Mouse (Mus musculus) heart, embryonic 14.5 days (tissue): ENCODE measurements around the gene Gm27029. TPM values are rescaled to one million over a fixed set of nuclear protein-coding genes. Genes with fewer than 3 reads are reported as not detected.
A peak's percentile ranks its signal among the peaks of the same experiment; 100 is the strongest.
"Not testable (repeated sequence)": the region's sequence is repeated elsewhere in the genome, so short reads cannot be mapped to it uniquely, and the experiment has no call there.

Experiments
- ATAC-seq: fragments of 200-750 bp; cut with Nextera tagmentation; 2 replicates; pipeline ENCODE4 v1.8.0; 2017; ENCODE audit warnings: low read depth, moderate TSS enrichment; ENCODE audit not compliant: insufficient number of reproducible peaks, insufficient read depth, low FRiP score
- H3K27ac ChIP-seq, 2 experiments: fragments of 200-500 bp in 1 of 2; fragments of 300-500 bp in 1 of 2; sonication (generic) in 1 of 2; replicated peaks in 1 of 2; 2 replicates each; pipeline ENCODE4 v1.5.1; 2012 to 2014; ENCODE audit warnings: low read depth in 2 of 2, low read length in 2 of 2, control low read depth in 1 of 2, mild to moderate bottlenecking in 1 of 2, mixed read lengths in 1 of 2; ENCODE audit not compliant: control insufficient read depth in 1 of 2, insufficient read depth in 1 of 2
- H3K27me3 ChIP-seq: fragments of 300-500 bp; sonication (generic); 2 replicates; pipeline ENCODE4 v1.6.1; 2014; ENCODE audit warnings: mild to moderate bottlenecking, low read length, control low read depth; ENCODE audit not compliant: control insufficient read depth, insufficient read depth
- H3K36me3 ChIP-seq: fragments of 300-500 bp; sonication (generic); 2 replicates; pipeline ENCODE4 v1.6.1; 2014; ENCODE audit warnings: mild to moderate bottlenecking, control low read depth, low read length, mixed read lengths; ENCODE audit not compliant: control insufficient read depth, insufficient read depth
- H3K4me1 ChIP-seq, 2 experiments: fragments of 200-500 bp in 1 of 2; fragments of 300-500 bp in 1 of 2; sonication (generic) in 1 of 2; 2 replicates each; pipeline ENCODE4 v1.6.1; 2012 to 2014; ENCODE audit warnings: low read length in 2 of 2, control low read depth in 1 of 2, mixed read lengths in 1 of 2; ENCODE audit not compliant: control insufficient read depth in 2 of 2, insufficient read depth in 2 of 2
- H3K4me2 ChIP-seq: fragments of 300-500 bp; sonication (generic); 2 replicates; pipeline ENCODE4 v1.6.1; 2014; ENCODE audit warnings: mild to moderate bottlenecking, low read length
- H3K4me3 ChIP-seq, 2 experiments: fragments of 200-500 bp in 1 of 2; fragments of 300-500 bp in 1 of 2; sonication (generic) in 1 of 2; 2 replicates each; pipeline ENCODE4 v1.5.1; 2012 to 2014; ENCODE audit warnings: low read length in 2 of 2, mild to moderate bottlenecking in 2 of 2, control low read depth in 1 of 2, low read depth in 1 of 2, moderate library complexity in 1 of 2; ENCODE audit not compliant: control insufficient read depth in 1 of 2, insufficient read depth in 1 of 2
- H3K9ac ChIP-seq: fragments of 300-500 bp; sonication (generic); 2 replicates; pipeline ENCODE4 v1.6.1; 2014; ENCODE audit warnings: mild to moderate bottlenecking, low read length
- H3K9me3 ChIP-seq: fragments of 300-500 bp; sonication (generic); 2 replicates; pipeline ENCODE4 v1.6.1; 2016; ENCODE audit warnings: low read length, control low read depth; ENCODE audit not compliant: control insufficient read depth
- WGBS: fragments of 180-500 bp; shearing (Covaris S2); extraction: QIAGEN DNeasy Blood & Tissue Kit; methylation state at CpG from one replicate; pipeline ENCODE4 v1.1.7; 2014; 5-methylcytosine and 5-hydroxymethylcytosine counted together
- polyA plus RNA-seq: library from polyadenylated mRNA; unstranded; fragments of >200 nt; fragmentation: Nextera tagmentation; extraction: Ambion mirVana; gene quantifications from 2 replicates; pipeline ENCODE4 v1.2.1, GENCODE M21; 2014

Gene Gm27029
- polyA plus RNA-seq, 1 experiment from 2014 or later = 10.2 TPM

DNA sequence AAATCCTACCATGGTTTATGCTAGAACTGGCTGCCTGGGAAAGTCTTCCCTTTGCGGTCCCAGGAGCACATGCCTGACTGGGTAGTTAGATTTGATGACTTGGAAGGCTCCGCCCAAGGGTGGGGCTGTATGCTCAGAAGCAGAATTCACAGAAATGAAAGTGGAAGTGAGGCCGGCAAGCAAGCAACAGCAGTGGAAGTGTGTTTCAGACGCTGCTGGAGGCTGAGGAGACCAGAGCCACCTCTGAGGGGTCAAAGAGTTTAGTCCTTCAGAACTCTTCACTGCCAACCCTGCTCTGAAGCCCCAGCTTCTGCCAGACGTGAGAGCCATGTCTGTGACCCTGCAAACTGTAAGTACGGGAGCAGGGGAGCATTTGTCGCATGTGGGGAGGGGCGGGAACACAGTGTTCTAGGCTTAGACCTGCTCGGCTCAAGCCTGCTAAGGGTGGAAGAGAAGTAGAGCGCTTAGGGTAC, 23.7 kb upstream of the Gm27029 start, which contains the start of gene Ifi35:
TSS of gene Ifi35 (plus strand) at position 134 of the 473 bp plus-strand sequence.
- no peaks in the 10 kb centered on the region for H3K9me3 ChIP-seq
- H3K27me3 ChIP-seq = no peaks in the 10 kb centered on the region
- ATAC-seq = peak; percentile 25; the same call in 1 of the 2 replicates
- peaks cover 27% of the 10 kb centered on the region for H3K36me3 ChIP-seq
- peak within 1 kb of the TSS; percentile 69 for H3K9ac ChIP-seq
- 15% methylated on average over 10 of the region's 10 CpGs for WGBS
- peaks cover 2 to 19% of the 10 kb centered on the region in 2 experiments; a peak in 2 of 4 replicates for H3K4me1 ChIP-seq
- H3K27ac ChIP-seq = peak within 1 kb of the TSS; percentile 64 to 76
- peak within 1 kb of the TSS; percentile 62 for H3K4me2 ChIP-seq
- peak within 1 kb of the TSS; percentile 45 to 66 for H3K4me3 ChIP-seq

DNA sequence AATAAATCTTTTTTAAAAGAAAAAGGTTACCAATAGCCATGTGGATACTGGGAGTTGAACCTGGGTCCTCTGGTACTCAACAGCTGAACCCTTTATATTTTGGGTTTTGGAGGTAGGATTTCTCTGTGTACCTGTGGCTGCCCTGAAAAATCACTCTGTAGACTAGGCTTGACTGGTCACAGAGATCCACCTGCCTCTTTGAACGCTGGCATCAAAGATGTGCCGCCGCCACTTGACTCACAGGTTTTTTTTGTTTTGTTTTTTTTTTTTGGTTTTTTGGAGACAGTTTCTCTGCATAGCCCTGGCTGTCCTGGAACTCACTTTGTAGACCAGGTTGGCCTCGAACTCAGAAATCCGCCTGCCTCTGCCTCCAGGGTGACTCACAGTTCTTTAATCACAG, 23.2 kb upstream of the Gm27029 start:
- H3K27me3 ChIP-seq = no peaks in the 10 kb centered on the region
- WGBS = 88% methylated on average over 5 of the region's 5 CpGs
- peak overlapping the region; percentile 62 for H3K4me2 ChIP-seq
- no peak for ATAC-seq
- H3K9ac ChIP-seq = peak overlapping the region; percentile 69
- no peaks in the 10 kb centered on the region for H3K9me3 ChIP-seq
- H3K4me3 ChIP-seq = peak overlapping the region; percentile 45 to 66; a peak in 2 of 4 replicates
- H3K4me1 ChIP-seq = peaks cover 2 to 22% of the 10 kb centered on the region in 2 experiments; a peak in 2 of 4 replicates
- peaks cover 32% of the 10 kb centered on the region for H3K36me3 ChIP-seq
- peak overlapping the region; percentile 64 to 76; a peak in 2 of 4 replicates for H3K27ac ChIP-seq

DNA sequence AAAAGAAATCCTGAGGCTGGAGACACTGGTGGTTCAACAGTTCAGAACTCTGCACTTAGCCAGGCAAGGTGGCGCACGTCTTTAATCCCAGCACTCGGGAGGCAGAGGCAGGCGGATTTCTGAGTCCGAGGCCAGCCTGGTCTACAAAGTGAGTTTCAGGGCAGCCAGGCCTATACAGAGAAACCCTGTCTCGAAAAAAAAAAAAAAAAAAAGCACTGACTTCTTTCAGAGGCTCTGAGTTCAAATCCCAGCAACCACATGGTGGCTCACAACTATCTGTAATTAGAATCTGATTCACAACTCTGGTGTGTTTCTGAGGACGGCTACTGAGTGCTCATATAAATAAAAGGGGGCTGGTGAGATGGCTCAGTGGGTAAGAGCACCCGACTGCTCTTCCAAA, 22.3 kb upstream of the Gm27029 start:
- Histone ChIP-seq H3K4me1 (peaks cover 2 to 22% of the 10 kb centered on the region in 2 experiments; a peak in 2 of 4 replicates), H3K36me3 (peaks cover 32% of the 10 kb centered on the region)
- H3K4me3 ChIP-seq, H3K4me2 ChIP-seq, H3K27ac ChIP-seq, H3K9me3 ChIP-seq, ATAC-seq, H3K27me3 ChIP-seq, H3K9ac ChIP-seq: not testable (repeated sequence)
- 86% methylated on average over 8 of the region's 8 CpGs for WGBS

DNA sequence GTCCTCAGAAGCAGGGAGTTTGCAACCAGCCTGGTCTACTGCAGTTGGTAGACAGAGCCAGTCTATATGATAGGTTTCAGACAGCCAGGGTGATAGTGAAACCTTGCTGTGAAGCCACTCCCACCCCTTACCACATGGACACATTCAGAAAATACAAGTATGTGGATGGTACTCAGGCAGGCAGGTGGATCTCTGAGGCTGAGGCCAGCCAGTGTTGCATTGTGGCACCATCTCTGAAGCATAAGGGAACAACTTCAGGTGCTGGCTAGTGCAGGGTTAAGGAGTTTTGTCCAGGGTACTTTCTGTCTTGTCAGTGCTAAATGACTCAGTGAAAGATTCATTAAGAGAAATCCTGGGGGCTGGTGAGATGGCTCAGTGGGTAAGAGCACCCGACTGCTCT, 21.7 kb upstream of the Gm27029 start:
- ATAC-seq = no peak
- H3K9me3 ChIP-seq = no peaks in the 10 kb centered on the region
- H3K27me3 ChIP-seq = no peaks in the 10 kb centered on the region
- WGBS = 76% methylated on average over 1 of the region's 1 CpGs
- no peak overlapping the region for H3K4me3 ChIP-seq
- H3K9ac ChIP-seq = no peak overlapping the region
- H3K4me2 ChIP-seq = no peak overlapping the region
- peaks cover 2 to 22% of the 10 kb centered on the region in 2 experiments; a peak in 2 of 4 replicates for H3K4me1 ChIP-seq
- H3K27ac ChIP-seq = no peak overlapping the region
- peaks cover 32% of the 10 kb centered on the region for H3K36me3 ChIP-seq

DNA sequence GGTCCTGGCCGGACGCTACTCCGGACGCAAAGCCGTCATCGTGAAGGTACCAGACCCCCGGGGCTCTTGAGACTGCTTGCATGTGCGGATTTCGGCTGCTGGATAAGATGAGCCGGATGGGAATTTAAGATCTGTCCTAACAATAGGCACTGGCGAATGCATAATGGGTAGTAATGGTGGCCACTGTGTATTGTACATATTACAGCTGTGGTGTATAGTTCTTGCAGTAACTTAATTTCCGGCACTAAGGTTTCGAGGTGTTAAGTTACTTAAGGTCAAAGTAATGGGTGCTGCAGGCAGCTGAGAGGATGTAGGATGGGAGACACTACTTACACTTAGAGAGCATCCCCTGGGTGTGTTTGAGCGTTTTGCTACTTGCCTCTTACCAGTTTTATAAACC, 18.2 kb upstream of the Gm27029 start:
- Histone ChIP-seq H3K4me1 (peaks cover 2 to 10% of the 10 kb centered on the region in 2 experiments; a peak in 2 of 4 replicates), H3K36me3 (peaks cover 32% of the 10 kb centered on the region), H3K27me3 (no peaks in the 10 kb centered on the region), H3K4me3 (peak overlapping the region; percentile 73 to 90), H3K9me3 (no peaks in the 10 kb centered on the region), H3K4me2 (peak overlapping the region; percentile 96), H3K9ac (peak overlapping the region; percentile 96), H3K27ac (peak overlapping the region; percentile 81 to 86)
- WGBS = 0% methylated on average over 14 of the region's 14 CpGs
- ATAC-seq = no peak

DNA sequence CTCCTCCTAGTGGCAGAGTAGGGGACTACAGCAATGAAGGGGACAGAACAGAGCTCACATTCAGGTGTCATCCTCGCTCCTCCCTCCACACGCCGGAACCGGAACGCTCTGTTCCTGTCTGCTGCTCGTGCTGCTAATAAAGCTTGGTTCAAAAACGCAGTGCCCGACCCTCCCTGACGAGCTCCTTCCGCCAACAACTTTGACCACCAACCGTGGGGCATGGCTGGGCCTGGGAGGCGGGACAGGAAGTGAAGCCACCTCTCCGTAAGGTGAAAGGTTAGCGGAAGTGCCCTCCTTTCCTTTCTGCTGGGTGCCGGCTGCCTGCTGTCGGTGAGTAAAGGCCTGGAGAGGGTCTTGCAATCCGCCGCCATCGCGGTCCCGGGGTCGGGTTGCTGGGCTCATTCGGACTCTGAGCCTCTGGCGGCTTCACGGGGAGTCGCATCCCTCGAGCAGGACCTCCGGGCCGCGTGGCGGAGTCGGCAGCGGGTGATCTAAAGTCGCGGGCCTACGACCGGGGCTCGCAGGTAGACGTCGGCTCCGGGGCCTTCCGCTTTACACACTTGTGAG, 17.6 kb upstream of the Gm27029 start, which contains the start of gene Rpl27:
TSS of gene Rpl27 (plus strand) at position 172 of the 567 bp plus-strand sequence.
- H3K4me3 ChIP-seq = peak within 1 kb of the TSS; percentile 73 to 90
- under 1% methylated on average over 42 of the region's 42 CpGs for WGBS
- peaks cover 2 to 10% of the 10 kb centered on the region in 2 experiments; a peak in 2 of 4 replicates for H3K4me1 ChIP-seq
- peak within 1 kb of the TSS; percentile 81 to 86 for H3K27ac ChIP-seq
- peak; percentile 98 for ATAC-seq
- H3K4me2 ChIP-seq = peak within 1 kb of the TSS; percentile 96
- peak within 1 kb of the TSS; percentile 96 for H3K9ac ChIP-seq
- peaks cover 32% of the 10 kb centered on the region for H3K36me3 ChIP-seq
- no peaks in the 10 kb centered on the region for H3K9me3 ChIP-seq
- no peaks in the 10 kb centered on the region for H3K27me3 ChIP-seq

DNA sequence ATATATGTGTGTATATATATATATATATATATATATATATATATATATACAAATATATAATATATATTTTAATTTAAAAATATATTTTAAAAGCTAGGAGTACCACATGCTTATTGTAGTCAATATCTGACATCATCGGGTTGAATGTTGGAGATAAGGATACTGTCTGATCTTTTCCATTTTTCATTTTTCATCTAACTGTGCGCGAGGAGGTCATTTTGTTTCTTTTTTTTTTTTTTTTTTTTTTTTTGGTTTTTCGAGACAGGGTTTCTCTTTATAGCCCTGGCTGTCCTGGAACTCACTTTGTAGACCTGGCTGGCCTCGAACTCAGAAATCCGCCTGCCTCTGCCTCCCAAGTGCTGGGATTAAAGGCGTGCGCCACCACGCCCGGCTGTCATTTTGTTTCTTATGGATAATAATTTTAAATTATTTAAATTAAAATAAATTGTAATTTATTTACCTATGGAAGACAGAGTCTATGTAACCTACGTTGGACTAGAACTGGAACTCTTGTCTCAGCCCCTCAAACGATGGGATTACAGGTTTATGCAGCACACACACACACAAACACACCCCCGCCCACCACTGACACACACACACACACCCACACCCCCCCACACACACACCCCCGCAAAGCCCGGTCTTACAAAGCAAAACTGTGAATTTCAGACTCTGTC, 17.0 kb upstream of the Gm27029 start:
- WGBS = 37% methylated on average over 15 of the region's 15 CpGs
- H3K9ac ChIP-seq = 0 out of 2 replicates have a peak overlapping the region, but pooled peaks have one; percentile 54
- H3K36me3 ChIP-seq = peaks cover 32% of the 10 kb centered on the region
- peak overlapping the region; percentile 28 to 90 for H3K4me3 ChIP-seq
- H3K27me3 ChIP-seq, H3K27ac ChIP-seq, ATAC-seq, H3K9me3 ChIP-seq: not testable (repeated sequence)
- peak overlapping the region; percentile 53 for H3K4me2 ChIP-seq
- H3K4me1 ChIP-seq = peaks cover 2 to 10% of the 10 kb centered on the region in 2 experiments; a peak in 2 of 4 replicates
